In genomic region chr7:74924156-74924555, GRCm38 (mm10) we compare ENCODE assay signal across 33 mouse cellular contexts.
"Had no signal": no experiment of that assay in that cellular context is flagged by ENCODE, and none has a peak within 500 bp of the region (broad histone marks: within the 10 kb centered on the region; RNA-seq: fewer than 3 reads in every experiment).

No protein-coding gene starts in this region.

- H3K27ac ChIP-seq: heart, embryonic 13.5 days; heart, embryonic 15.5 days; hindbrain, embryonic 10.5 days; hindbrain, embryonic 12.5 days; hindbrain, embryonic 13.5 days; hindbrain, embryonic 14.5 days; hindbrain, embryonic 15.5 days; hindbrain, postnatal 0 days; intestine, embryonic 15.5 days; kidney, embryonic 15.5 days; kidney, postnatal 0 days; left cerebral cortex, adult 2 months had no signal

- ATAC-seq: hindbrain, embryonic 16.5 days; hindbrain, postnatal 0 days; inflammation-experienced regulatory T-cells, adult 6 months; intestine, embryonic 15.5 days; intestine, embryonic 16.5 days; intestine, postnatal 0 days had no signal

- H3K9ac ChIP-seq: heart, embryonic 12.5 days; heart, embryonic 13.5 days; heart, embryonic 15.5 days; hindbrain, embryonic 12.5 days; hindbrain, embryonic 13.5 days; hindbrain, embryonic 14.5 days; hindbrain, embryonic 15.5 days; intestine, embryonic 15.5 days; kidney, embryonic 15.5 days had no signal

- DNase-seq: heart, postnatal 10 days; heart, postnatal 14 days; heart, postnatal 36 days; heart, postnatal 4 days; kidney, adult 11 months; kidney, adult 18-20 months; kidney, adult 2 months; kidney, adult 8-10 months; kidney, adult 9 months; kidney, postnatal 10 days; kidney, postnatal 14 days; kidney, postnatal 25 days; kidney, postnatal 36 days; kidney, postnatal 4 days; layer of hippocampus, adult 9-11 months; layer of hippocampus, postnatal 36 days had no signal

- H3K4me1 ChIP-seq: heart, embryonic 15.5 days; hindbrain, embryonic 15.5 days; intestine, embryonic 15.5 days had no signal

- H3K4me3 ChIP-seq: heart, embryonic 12.5 days; heart, embryonic 13.5 days; heart, embryonic 15.5 days; hindbrain, embryonic 10.5 days; hindbrain, embryonic 12.5 days; hindbrain, embryonic 13.5 days; hindbrain, embryonic 15.5 days; intestine, embryonic 15.5 days; kidney, embryonic 15.5 days; left cerebral cortex, adult 2 months had no signal

- H3K36me3 ChIP-seq: heart, embryonic 12.5 days; heart, embryonic 13.5 days; heart, embryonic 15.5 days; hindbrain, embryonic 10.5 days; hindbrain, embryonic 12.5 days; hindbrain, embryonic 13.5 days; hindbrain, embryonic 15.5 days; intestine, embryonic 15.5 days; kidney, embryonic 15.5 days had no signal

- H3K9me3 ChIP-seq: heart, embryonic 12.5 days; heart, embryonic 13.5 days; heart, embryonic 15.5 days; hindbrain, embryonic 10.5 days; hindbrain, embryonic 12.5 days; hindbrain, embryonic 13.5 days; hindbrain, embryonic 15.5 days; intestine, embryonic 15.5 days; kidney, embryonic 15.5 days had no signal
